Mouse (Mus musculus): ENCODE results near the gene Pfkfb4.

The Pfkfb4 gene

DNA sequence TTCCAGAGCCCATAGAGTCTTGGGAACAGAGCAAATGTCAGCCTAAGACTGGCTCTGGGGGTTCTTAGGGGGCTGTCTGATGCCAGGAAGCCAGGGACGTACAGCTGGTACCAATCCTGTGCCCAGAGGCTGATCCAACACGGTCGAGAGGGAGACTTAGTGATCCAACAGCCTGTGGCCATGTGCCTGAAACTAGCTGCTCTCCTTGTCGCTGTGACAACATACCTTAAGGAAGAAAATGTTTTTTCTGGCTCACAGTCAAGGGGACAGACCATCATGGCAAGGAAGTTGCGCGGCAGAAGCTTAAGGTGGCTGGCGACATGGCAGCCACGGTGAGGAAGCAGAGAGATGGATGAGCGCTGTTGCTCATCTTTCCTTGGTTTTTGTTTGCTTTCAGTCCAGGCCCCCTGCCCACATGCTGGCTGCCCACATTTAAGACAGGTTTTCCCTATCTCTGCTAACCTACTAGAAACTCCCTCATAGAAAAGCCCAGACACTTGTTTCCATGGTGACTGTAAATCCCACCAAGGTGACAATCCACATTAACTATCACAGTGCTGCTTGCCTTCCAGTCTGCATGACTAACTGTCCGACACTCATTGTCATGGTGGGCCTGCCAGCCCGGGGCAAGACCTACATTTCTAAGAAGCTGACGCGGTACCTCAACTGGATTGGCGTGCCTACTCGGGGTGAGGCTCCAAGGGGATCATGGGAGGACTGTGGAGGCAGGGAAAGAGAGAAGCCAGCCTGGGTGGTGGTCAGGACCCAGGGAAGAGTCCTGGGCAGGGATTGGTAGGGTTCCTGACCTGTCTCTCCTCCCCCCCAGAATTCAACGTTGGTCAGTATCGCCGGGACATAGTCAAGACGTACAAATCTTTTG, 6.9 kb downstream of the Pfkfb4 start:
- DNase-seq = no peak

DNA sequence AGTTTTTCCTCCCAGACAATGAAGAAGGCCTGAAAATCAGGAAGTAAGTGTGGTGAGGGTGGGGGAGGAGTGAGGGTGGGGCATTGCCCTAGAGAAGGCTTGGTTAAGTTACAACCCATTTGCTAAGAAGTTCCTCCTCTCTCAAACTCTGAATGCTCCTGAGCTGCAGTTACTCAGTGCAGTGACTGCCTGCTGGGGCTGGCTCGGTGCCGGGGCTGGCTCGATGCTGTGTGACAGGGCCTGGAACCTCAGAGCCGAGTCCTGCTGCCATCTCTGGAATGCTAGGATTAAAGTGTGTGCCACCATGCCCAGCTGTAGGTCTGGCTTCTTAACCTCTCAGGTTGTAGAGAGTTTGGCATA, 7.6 kb downstream of the Pfkfb4 start:
- no peak for DNase-seq

DNA sequence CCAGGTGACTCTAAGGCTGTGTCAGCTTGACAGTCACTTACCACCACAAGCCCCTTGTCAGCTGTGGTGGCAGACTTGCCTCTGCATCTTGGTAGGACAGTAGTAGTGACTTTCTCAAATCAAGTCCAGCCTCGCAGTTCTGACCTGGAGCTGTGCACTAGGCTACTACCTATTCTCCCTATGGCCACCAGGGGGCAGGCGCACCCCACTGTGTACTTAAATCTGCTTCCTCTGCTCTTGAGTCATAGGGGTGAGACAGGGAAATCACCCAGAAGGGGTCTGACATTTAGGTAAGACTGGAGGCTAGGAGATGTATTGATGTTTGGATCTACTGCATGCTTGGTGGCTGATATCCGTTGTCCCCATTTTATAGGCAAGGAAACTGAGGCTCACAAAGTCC, 9.1 kb downstream of the Pfkfb4 start:
- DNase-seq = peak; percentile 55 to 56

DNA sequence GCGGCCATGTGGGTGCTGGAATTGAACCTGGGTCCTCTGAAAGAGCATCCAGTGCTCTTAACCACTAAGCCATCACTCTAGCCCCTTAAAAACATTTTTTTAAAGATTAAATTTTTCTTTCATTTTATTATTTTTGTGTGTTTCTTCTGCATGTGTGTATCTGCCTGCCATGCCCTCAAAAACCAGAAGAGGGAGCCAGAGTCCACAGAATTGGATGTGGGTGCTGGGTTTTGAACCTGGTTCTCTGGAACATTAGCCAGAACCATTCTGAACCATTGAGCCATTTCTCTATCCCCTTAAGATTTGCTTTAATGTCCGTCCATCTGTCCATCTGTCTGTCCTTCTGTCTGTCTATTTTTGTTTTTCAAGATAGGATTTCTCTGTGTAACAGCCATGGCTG, 11.6 kb downstream of the Pfkfb4 start:
- DNase-seq = peak; percentile 34 to 41

DNA sequence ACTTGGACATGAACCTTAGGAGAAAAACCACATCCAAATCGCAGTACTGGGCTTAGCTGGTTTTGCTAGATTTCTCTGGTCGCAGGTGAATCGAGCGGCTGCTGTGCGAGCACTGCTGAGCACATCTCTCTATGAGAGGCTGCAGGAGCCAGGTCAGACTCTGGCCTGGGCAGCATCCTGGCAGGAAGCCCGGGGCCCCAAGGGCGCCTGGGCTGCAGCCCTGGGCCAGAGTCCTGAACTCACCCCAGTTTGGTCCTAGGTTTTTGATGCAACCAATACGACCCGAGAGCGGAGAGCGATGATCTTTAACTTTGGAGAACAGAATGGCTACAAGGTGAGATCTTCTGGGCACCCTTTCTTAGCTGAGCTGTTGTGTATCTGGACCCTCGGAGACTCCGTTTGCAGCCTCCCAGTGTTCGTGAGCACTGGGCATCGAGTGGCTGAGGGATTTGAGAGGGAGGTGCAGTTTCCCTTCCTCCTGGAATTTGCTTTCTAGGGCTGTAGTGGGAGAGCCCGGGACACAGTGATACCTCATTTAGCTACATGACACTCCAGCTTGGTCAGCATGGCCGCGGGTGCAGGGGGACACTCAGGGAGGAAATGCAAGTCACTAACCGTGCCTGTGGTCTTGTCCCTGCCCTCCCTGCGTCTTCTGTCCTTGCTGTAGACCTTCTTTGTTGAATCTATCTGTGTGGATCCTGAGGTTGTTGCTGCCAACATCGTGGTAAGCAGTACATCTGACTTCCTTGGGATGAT, 15.6 kb downstream of the Pfkfb4 start:
- no peak for DNase-seq

DNA sequence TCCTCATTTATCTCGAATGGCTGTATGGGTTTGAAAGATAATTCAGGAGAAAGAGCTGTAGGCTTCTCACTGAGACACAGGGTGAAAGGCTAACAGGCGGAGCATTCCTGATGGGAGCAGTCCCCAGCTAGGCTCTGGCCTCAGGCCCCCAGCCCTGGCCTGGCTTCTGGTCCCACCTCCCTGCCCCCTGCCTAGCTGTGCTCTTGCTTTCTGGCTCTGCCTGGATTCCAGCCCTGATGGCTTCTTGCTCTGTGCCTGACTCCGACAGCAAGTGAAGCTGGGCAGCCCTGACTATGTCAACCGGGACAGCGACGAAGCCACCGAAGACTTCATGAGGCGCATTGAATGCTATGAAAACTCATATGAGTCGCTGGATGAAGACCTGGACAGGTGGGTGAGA, 16.5 kb downstream of the Pfkfb4 start:
- DNase-seq = no peak

DNA sequence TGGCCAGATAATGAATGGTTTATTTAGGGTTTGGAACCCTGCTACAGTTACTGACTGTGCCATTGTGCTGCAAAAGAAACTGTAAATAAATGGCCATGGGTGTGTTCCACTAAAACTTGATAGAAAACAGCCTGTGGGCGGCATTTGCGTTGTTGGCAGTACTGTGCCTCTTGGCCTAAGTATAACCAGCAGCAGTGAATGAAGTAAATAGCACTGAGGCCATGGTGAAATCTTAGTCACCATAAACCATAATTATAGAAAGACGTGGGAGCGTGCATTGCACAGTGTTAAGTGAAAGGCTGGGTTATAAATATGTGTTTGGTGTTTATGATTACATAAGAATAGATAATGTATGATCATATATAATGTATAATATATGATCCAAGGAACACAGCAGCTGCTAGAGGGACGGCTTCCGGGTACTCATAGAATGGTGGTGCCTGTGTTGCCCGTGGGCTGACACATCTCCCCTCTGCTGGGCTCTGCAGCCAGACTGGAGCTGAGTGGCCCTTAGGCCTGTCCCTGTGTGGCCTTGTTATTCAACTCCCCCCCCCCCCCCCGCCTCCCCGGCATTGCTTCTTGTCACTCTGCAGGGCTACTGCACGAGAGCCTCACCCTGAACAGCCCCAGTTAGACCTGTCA, 17.5 kb downstream of the Pfkfb4 start:
- no peak for DNase-seq

DNA sequence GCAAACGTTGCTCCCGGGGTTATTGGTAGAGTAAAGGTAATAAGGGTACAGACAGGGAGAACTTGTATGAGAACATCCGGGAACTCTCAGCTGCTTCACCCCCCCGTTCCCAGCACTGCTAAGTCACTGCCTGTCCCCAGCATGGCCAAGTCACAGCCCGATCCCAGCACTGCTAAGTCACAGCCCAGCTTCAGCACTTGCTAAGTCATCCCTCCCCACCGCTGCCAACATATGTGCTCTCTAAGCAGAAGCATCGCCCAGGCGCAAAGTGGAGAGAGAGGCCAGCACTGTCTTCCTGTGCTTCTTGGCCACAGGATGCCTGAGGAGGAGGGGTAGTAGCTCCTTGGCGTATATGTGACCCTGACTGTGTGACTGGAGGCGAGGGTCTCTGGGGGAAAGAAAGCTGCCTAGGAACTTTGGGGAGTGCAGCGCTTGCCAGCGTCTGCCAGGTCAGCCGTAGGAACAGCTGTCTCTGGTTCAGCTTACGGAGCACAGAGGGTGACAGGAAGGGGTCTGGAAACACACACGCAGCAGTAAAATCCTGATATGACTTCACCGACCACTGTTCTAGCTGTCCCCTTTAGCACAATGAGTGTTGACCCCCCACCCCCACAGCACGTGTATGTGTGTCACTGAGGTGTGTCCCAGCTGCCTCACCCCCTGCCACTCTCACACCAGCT, 18.2 kb downstream of the Pfkfb4 start:
- no peak for DNase-seq

DNA sequence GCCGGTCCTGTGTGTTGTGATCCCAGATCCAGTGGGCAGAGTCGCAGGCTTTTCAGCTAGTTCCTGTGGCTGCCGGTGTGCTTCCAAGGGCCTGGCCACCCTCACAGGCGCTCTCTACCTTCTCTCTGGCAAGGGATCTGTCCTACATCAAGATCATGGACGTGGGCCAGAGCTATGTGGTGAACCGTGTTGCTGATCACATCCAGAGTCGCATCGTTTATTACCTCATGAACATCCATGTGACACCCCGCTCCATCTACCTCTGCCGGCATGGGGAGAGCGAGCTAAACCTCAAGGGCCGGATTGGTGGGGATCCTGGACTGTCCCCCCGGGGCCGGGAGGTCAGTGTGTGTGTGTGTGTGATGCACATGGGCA, 18.7 kb downstream of the Pfkfb4 start:
- no peak for DNase-seq

DNA sequence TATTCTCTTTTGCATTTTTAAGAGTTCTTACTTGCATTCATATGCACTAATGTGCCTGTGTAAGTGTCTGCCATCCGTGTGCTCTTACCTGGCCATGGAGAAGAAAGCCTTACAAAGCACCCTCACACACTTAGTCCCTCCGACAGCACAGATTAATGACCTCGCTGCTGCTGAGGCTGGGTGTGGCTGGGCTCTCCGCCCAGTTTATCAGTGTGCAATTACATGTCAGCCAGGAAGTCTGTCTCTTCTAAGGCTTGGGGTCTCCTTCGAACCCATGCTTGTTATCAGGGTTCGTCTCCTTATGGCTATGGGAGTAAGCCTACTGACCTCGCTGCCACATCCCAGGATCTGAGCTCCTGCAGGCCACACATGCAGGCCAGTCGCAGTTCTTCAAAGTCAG, 23.8 kb downstream of the Pfkfb4 start:
- no peak for DNase-seq

DNA sequence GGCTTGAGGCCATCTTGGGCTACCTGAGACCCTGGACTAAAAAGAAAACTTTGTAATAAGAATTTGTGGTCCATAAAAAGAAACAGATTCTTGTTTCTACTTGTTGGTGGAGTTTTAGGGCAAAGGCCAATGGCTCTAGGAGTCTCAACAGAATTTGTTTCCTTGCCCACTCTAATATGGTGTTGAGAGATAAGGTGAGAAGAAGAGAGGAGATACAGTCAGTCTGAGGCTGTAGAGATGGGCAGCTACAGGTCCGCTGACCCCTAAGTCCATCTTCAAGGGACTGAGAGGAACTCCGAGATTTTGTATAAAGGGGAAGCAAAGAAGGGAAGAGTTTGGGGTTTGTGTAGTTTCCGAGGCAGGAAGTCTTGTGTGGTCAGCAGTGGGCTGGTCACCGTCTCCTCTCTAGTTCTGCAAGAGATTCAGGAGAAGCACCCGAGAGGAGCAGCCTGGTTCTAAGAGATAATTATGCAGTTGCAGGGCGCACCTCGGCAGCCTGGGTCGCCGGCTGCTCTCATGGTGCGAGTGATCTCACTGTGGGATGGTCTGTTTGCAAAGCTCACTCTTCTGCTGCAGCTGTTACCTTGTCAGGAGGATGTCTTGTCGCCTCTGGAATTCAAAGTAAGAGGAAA, 25.5 kb downstream of the Pfkfb4 start:
- DNase-seq = no peak

DNA sequence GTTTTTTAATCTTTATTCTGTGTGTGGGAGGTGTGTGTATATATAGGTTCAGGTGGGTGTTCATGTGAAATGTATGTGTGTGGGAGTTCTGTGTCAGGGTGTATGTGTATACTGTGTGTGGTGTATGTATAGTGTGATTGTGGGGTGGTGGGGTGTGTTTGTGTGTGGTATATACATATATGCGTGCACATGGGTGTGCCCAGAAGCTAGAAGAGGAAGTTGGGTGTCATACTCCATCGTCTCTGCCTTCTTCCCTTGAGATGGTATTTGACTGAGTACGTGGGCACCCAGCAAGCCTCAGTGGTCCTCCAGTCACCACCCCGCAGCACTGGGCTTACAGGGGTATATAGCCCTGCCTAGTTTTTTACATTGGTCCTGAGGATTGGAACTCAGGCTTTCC, 29.9 kb downstream of the Pfkfb4 start:
- DNase-seq = no peak

DNA sequence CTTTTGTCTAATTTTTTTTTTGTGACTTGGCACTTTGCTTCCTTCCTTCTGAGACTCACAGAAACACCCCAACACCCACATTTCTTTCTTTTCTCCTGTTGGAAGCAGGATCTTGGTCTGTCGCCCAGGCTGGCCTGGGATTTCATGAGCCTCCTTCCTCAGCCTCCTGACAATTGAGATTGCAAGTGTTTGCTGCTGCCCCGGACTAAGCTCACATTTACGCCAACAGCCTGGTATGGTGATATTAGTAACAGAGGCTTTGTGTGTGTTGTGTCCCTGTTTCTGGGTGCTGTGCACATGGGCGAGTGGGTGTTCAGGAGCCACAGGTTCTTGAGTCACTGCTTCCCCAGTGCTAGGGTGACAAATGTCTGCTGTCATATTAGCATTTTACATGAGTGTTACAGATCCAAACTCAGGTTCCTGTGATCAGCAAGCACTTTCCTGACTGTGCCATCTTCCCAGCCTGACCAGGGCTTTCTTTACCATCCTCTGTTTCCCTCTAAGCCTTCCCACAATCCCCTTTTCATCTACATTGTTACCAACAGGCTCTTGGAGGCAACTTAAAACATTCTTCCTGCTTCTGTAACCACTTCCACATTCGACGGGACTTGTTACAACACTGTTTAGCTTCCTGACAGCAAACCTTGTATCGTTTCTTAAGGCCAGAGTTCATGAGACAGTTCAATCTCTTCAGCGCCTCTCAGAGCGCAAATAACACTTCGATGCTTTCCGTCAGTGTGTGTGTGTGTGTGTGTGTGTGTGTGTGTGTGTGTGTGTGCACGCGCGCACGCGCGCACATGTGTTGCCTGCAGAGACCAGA, 31.5 kb downstream of the Pfkfb4 start:
- DNase-seq = no peak

DNA sequence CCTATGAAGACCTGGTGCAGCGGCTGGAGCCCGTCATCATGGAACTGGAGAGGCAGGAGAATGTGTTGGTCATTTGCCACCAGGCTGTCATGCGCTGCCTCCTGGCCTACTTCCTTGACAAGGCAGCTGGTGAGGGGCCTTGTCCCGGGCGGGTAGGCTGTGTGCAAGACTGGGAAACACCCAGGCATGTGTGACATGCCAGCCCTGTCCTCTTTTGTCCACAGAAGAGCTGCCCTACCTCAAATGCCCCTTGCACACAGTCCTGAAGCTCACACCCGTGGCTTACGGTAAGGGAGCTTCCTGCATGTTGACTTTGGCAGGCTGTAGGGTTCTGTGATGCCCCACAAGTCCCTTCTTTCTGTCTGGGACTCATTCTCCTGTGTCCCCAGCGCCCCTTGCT, 35.9 kb downstream of the Pfkfb4 start:
- DNase-seq = no peak

DNA sequence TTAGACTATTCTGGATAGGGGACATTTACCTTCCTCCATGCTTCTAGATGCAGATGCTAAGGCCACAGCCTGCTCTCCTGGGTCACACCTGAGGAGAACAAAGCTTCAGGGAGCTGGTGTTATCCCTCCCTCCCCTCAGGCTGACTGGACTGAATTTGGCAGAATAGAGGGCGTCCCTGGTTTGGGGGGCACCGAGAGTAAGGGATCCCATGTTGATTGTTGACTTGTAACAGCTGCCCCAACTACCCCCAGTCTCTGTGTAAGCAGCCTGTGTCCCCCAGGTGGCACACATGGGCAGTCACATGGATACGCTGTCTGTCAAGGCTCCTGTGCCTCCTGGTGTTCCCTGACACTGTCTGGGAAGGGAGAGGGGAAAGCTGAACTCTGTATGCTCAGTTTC, 36.8 kb downstream of the Pfkfb4 start:
- DNase-seq = no peak

DNA sequence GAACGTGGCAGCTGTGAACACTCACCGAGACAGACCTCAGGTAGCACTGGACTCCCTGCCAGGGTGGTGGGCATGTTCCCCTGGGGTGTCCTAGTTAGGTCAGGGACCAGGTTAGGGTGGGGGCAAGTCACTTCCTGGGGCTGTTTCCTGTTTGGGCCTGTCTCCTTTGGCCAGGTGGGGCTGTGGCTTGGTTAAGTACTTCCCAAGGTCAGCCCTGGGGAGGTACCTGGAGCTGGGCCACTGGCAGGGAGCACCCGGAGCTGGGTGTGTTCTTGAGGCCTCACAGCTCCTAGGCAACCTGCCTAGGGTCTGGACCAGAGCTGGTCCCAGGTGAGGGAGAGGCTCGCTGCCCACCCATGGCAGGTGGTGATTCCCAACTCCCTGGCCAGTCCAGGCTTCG, 37.3 kb downstream of the Pfkfb4 start:
- DNase-seq = no peak

DNA sequence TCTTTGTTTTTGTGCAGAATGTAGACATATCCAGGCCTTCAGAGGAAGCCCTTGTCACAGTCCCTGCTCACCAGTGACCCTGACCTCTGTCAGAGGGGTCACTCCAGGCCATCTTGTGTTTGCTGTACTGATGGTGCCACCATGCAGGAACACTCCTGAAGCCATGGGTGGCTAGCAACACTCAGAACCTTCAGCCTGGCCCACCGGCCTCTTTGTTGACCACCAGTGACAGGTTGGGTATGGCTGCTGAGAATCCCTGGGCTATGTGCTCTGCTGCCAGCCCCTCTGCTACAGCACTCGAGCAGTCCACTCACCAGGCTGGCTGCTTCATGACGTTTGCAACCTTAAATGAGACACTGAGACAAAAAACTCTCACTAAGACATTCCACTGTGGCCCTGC, 38.7 kb downstream of the Pfkfb4 start:
- no peak for DNase-seq

DNA sequence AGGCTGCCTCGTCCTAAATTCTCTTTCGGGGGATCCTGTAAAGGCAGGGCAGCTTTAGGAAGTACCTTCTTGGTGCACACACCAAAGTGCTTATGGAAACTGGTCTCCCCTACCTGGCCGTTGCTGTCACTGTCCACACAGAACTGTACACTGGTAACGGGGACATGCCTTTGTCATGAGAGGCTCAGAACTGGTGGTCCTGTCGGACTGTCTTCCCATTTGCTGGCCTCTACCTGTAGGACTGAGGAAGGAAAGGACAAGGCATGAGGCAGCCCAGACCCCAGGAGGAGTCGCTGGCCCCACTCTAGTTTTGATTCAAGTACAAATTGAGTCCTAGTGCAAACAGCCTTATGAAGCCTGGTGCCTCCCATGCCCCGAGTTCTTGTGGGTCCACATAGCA, 39.4 kb downstream of the Pfkfb4 start:
- no peak for DNase-seq

DNA sequence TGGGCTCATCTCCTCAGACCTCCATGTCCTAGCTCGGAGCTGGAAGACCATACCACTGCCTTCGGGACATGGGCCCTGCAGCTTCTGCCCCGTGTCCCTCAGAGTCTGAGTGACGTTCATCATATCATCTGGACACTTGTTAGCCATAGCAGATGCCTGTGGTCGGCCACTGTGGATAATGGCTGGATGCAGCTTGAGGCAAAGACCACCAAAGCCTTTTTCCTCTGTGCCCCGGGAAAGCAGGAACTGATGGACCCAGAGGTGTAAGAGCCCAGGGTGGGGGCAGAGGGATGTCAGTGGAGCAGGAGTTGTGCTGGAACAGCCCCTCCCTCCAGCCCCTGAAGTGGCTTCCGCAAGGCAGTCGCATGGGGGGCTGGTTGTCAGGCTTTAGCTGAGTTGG, 40.1 kb downstream of the Pfkfb4 start:
- no peak for DNase-seq

DNA sequence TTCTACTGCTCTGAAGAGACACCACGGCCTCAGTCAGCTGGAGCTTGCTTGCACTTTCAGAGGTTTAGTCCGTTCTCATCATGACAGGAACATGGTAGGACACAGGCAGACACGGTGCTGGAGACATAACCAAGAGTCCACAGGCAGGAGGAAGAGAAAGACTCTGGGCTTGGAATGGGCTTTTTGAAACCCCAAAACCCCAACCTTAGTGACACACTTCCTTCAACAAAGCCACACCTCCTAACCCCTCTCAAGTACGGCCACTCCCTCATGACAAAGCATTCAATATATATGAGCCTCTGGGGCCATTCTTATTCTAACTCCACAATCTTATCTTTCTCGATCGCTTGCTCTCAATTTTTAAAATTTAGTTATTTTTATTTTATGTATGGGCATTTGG, 40.9 kb downstream of the Pfkfb4 start:
- no peak for DNase-seq

DNA sequence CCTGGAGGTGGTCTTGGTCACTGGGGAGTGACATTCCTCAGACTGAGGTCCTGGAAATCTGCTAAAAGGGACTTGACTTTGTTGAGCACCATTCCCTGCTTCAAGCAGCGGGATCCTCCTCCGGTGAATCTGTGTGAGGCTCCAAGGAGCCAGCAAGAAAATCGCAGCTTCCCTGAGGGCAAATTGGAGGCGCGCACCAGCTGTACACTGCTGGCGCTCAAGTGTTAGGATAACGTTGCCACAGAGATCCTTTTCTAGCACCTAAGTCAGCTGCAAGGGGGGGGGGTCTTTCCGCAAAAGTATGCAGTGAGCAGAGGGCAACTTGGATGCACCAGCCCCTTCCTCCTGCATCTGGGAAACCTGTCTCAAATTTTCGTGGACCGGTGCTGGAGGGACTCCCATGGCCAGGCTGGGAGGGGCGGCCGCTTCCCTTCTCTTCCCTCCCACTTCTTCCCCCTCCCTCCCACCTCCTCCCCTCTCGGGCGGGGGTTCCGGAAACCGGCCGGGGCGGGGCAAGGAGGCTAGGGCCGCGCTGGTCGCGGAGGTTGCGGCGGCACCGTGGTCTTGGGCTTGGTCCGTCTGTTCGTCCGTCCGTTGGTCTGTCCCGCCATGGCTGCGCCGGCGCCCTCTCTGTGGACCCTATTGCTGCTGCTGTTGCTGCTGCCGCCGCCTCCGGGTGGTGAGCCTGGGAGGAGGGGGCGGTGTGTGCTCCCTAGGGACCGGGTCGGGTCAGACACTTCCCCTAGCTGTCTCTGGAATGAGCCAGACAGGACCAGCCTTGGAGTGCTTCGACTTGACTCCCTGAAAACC, 46.7 kb downstream of the Pfkfb4 start, which contains the start of gene Shisa5:
Gene Shisa5, plus strand, starts transcription at position 480 of the 810 bp plus-strand sequence.
- DNase-seq = peak; percentile 82 to 83

Measured in thymus, postnatal 36 days (tissue).